Mouse (Mus musculus): ENCODE results near the gene Gm3099. TPM values are rescaled to one million over a fixed set of nuclear protein-coding genes. Genes with fewer than 3 reads are reported as not detected.
"Not testable (repeated sequence)": the region's sequence is repeated elsewhere in the genome, so short reads cannot be mapped to it uniquely, and the experiment has no call there.

The Gm3099 gene
- not detected for total RNA-seq (2021)

DNA sequence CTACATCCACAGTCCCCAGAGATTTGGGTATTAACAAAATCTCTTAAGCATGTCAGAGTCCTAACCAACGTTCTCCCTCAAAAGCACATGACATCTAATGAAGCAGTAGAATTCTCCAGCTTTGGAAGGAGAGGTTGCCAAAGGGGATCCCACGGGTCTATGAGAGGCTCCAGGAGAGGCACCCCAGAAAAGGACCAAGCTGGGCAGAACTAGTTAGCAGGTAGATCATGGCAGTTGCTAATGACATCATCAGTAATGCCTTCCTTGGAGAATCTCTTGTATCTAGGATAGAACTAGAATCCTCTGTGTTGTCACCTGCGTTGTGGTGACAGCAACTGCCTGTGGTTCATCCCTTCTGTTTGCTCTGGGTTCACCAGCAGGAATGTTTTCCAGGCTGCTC is at the start of gene Gm3099:
Gene Gm3099, plus strand, starts transcription at position 301 of the 400 bp plus-strand sequence.
- intact Hi-C loops (cut with DNase I); DNase-seq: not testable (repeated sequence)

DNA sequence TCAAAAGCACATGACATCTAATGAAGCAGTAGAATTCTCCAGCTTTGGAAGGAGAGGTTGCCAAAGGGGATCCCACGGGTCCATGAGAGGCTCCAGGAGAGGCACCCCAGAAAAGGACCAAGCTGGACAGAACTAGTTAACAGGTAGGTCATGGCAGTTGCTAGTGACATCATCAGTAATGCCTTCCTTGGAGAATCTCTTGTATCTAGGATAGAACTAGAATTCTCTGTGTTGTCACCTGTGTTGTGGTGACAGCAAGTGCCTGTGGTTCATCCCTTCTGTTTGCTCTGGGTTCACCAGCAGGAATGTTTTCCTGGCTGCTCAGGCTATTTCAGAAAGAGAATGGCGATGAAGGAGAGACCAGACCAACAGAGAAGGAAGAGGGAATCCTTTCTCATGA is 34.9 kb upstream of the Gm3099 start, which contains the start of gene Gm3095:
Gene Gm3095, plus strand, starts transcription at position 301 of the 400 bp plus-strand sequence.
- DNase-seq; intact Hi-C loops (cut with DNase I): not testable (repeated sequence)

DNA sequence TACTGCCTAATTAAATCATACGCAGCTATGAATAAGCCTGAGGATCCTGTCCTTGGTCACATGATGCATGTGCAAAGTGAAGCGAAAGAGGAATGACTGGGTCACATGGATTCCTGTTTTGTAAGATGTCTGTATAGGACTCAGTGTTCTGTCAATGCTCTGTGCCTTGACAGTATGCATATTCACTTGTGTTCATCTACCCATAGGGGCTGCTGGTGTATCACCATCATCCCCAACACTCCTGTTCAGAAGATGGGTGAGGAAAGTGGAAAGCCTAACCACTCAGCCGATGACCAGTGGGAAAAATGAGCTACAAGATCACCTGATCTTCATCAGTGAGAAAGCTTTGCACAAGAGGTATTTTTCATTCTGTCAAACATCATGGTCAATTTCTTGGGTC is 25.4 kb downstream of the Gm3099 start, which contains the start of gene Gm5796:
Gene Gm5796, plus strand, starts transcription at position 301 of the 400 bp plus-strand sequence.
- DNase-seq; intact Hi-C loops (cut with DNase I): not testable (repeated sequence)

Other genes with a start within 250 kb of the Gm3099 start
- under 1 TPM; 0.43 to 0.57 TPM for gene Gm3002, start 188.3 kb upstream of the Gm3099 start, total RNA-seq (2021)
- gene Gm3033, start 152.1 kb upstream of the Gm3099 start, total RNA-seq (2021), result not detected
- not detected for gene Gm2916, start 114.2 kb upstream of the Gm3099 start, total RNA-seq (2021)
- gene Gm3029, start 66.6 kb upstream of the Gm3099 start, total RNA-seq (2021), result not detected
- not detected for gene Gm3095, start 34.8 kb upstream of the Gm3099 start, total RNA-seq (2021)
- 1 to 10 TPM; 1.4 to 2.4 TPM for gene Gm5796, start 25.5 kb downstream of the Gm3099 start, total RNA-seq (2021)
- under 1 TPM; 0.36 to 0.42 TPM for gene Gm3115, start 85.7 kb downstream of the Gm3099 start, total RNA-seq (2021)
- 1 to 10 TPM; 2.4 to 3.6 TPM for gene Gm8108, start 112.1 kb downstream of the Gm3099 start, total RNA-seq (2021)
- not detected for gene Gm3127, start 166.6 kb downstream of the Gm3099 start, total RNA-seq (2021)
- gene Gm2974, start 184.2 kb downstream of the Gm3099 start, total RNA-seq (2021), result under 1 TPM in 1 of 2 experiments, not detected in 1; 0.30 TPM